Mouse (Mus musculus) C3H10T1/2 (cell line): ENCODE data around the gene Cacna2d1. TPM values are rescaled to one million over a fixed set of nuclear protein-coding genes. Genes with fewer than 3 reads are reported as not detected.

Source experiments
- polyA plus RNA-seq, 2 experiments: library from polyadenylated mRNA; unstranded; fragments of >200 nt; fragmentation: generic; extraction: Trizol; gene quantifications; one replicate each; pipeline ENCODE4 v1.2.1; 2012; ENCODE audit warnings: missing spikeins in 2 of 2

Cacna2d1 gene
- 10 to 100 TPM in 1 of 2 experiments, 1 to 10 TPM in 1; 1.2 to 14.8 TPM for polyA plus RNA-seq

DNA sequence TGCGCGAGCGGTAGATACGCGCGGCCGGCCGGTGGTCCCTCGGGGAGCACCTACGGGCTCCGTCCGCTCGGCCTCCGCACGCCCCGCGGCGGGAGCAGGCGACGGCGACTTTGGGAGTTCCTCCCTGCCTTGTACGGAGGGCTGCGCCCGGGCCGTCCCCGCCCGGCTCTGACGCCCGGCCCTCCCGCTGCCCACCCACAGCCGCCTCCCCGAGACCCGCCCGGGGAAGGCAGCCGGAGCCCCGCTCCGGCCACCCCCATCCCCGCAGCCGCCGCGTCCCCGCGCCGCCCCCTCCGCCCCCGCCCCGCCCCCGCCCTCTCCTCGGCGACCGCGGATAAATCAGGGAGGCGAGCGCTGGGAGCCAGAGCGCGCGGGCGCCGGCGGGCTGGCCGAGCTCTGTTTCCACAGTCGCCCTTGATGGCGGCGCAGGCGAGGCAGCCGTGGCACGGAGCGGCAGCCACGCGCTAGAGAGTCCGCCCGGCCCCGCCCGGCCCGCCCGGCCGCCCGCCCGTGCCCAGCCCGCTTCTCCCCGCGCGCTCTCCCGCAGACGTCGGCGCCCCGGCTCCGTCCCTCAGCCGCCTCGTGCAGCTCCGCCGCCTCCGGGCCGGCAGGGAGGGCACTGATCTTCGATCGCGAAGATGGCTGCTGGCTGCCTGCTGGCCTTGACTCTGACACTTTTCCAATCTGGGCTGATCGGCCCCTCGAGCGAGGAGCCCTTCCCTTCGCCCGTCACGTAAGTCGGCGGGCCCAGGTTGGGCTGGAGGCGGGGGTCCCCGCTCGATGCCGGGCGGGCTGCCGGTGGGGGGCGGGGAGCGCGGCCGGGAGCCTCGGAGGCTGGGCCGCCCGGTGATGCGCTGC, at the start of gene Cacna2d1:
TSS of gene Cacna2d1 (plus strand) at position 316 of the 858 bp plus-strand sequence.

Other genes with a start within 250 kb of the Cacna2d1 start
- not detected for gene Speer4c, start 220.4 kb upstream of the Cacna2d1 start, polyA plus RNA-seq